Mouse (Mus musculus): Measurements from ENCODE around the gene Myl12a. TPM values are rescaled to one million over a fixed set of nuclear protein-coding genes. Genes with fewer than 3 reads are reported as not detected.

Myl12a gene
- total and polyA plus RNA-seq, 3 experiments: 617 to 1,002 (median 822) TPM

DNA sequence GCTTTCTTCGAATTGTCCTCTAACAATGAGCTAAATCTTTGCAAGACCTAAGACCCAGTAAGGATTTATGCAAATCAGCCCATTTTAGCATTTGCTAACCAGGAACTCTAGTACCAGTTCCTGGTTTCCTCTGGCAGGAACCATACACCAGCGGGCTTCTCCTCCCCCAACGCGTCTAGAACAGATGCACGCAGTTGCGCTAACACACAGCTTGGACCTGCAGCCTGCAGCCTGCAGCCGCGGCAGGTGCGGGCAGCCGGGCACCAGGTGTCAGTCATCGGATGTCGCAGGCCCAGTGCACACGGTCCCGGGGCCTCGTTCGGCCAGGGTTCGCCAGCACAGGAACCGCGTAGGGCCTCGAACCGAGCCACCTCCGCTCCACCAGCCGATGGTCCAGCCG, 12.7 kb downstream of the Myl12a start:
- intact Hi-C loops (cut with DNase I): loop anchor here (5.0 kb wide), 1 partner anchor 143 kb away; no protein-coding TSS in a partner anchor
- Histone ChIP-seq H3K36me3 (ENCODE audit: control insufficient read depth, insufficient read depth, low read length) (peaks cover 46% of the 10 kb centered on the region), H3K79me2 (replicated peaks; ENCODE audit: control insufficient read depth, insufficient read depth, low read length) (peaks cover 5% of the 10 kb centered on the region), H3K27me3 (ENCODE audit: control insufficient read depth, insufficient read depth, low read length) (no peaks in the 10 kb centered on the region), H3K4me3 (peak overlapping the region; percentile 65), H3K9ac (ENCODE audit: low read depth, low read length) (peak overlapping the region; percentile 96), H3K27ac (peak overlapping the region; percentile 98), H3K4me1 (ENCODE audit: control insufficient read depth, insufficient read depth, low read length) (peaks cover 18% of the 10 kb centered on the region)
- DNase-seq: no peak
- WGBS: 14% methylated on average over 24 of the region's 24 CpGs
- TF ChIP-seq POLR2A (IDR thresholded peaks at IDR 0.05; ENCODE audit: insufficient read depth, low read depth, low read length) (no peak), EP300 (IDR thresholded peaks at IDR 0.05; ENCODE audit: insufficient read depth, low read depth, low read length) (no peak), CTCF (IDR thresholded peaks at IDR 0.05) (no peak)

DNA sequence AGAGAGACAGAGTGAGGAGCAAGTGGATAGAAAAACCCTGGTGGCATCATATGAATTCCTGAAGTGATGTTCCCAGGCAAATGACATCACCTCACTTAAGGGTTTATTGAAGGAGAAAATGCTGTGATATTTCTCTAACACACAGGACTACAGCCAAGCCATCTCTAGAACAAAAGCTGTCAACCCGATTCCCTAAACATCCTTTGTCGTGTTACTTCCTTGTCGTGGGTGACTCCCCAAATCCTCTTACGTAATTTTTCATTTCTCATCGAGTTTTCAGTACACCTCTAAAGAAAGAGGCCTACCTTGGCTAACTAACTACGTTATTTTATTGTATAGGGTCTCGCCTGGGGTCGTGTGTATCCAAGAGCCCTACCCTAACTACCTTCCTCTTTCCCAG, 13.2 kb downstream of the Myl12a start:
- intact Hi-C loops (cut with DNase I): no loop called here
- H3K4me3 ChIP-seq: peak overlapping the region; percentile 65
- no peaks in the 10 kb centered on the region for H3K27me3 ChIP-seq (ENCODE audit: control insufficient read depth, insufficient read depth, low read length)
- WGBS: 41% methylated on average over 8 of the region's 8 CpGs
- no peak for DNase-seq
- peak overlapping the region; percentile 98 for H3K27ac ChIP-seq
- peaks cover 5% of the 10 kb centered on the region for H3K79me2 ChIP-seq (replicated peaks; ENCODE audit: control insufficient read depth, insufficient read depth, low read length)
- TF ChIP-seq POLR2A (IDR thresholded peaks at IDR 0.05; ENCODE audit: insufficient read depth, low read depth, low read length) (no peak), CTCF (IDR thresholded peaks at IDR 0.05) (no peak), EP300 (IDR thresholded peaks at IDR 0.05; ENCODE audit: insufficient read depth, low read depth, low read length) (no peak)
- peaks cover 15% of the 10 kb centered on the region for H3K4me1 ChIP-seq (ENCODE audit: control insufficient read depth, insufficient read depth, low read length)
- H3K36me3 ChIP-seq (ENCODE audit: control insufficient read depth, insufficient read depth, low read length): peaks cover 42% of the 10 kb centered on the region
- H3K9ac ChIP-seq (ENCODE audit: low read depth, low read length): peak overlapping the region; percentile 96

DNA sequence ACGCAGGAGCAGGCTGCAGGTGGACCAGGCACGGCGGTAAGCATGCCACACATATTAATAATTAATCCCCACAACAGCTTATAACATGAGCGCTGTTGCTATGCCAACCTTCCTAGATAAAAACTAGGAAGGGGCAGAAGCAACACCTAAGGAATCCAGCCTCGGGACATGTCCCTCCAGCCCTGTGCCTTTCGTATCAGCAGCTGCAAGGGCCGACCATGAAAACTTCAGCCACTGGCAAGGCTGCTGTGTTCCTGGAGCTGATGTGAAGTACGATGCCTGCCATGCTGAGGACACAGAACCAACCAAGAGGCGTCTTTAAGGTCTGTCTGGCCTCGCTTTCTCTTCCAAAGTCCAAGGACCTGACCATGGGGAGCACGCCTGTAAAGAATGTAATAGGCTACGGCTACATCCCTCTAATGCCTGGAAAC, 14.3 kb downstream of the Myl12a start:
- Histone ChIP-seq H3K4me1 (ENCODE audit: control insufficient read depth, insufficient read depth, low read length) (peaks cover 13% of the 10 kb centered on the region), H3K27ac (no peak overlapping the region), H3K36me3 (ENCODE audit: control insufficient read depth, insufficient read depth, low read length) (peaks cover 34% of the 10 kb centered on the region), H3K79me2 (replicated peaks; ENCODE audit: control insufficient read depth, insufficient read depth, low read length) (peaks cover 5% of the 10 kb centered on the region), H3K4me3 (no peak overlapping the region), H3K27me3 (ENCODE audit: control insufficient read depth, insufficient read depth, low read length) (no peaks in the 10 kb centered on the region), H3K9ac (ENCODE audit: low read depth, low read length) (no peak overlapping the region)
- no peak for DNase-seq
- WGBS: 77% methylated on average over 12 of the region's 12 CpGs
- TF ChIP-seq EP300 (IDR thresholded peaks at IDR 0.05; ENCODE audit: insufficient read depth, low read depth, low read length) (no peak), CTCF (IDR thresholded peaks at IDR 0.05) (no peak), POLR2A (IDR thresholded peaks at IDR 0.05; ENCODE audit: insufficient read depth, low read depth, low read length) (no peak)
- intact Hi-C loops (cut with DNase I): no loop called here

DNA sequence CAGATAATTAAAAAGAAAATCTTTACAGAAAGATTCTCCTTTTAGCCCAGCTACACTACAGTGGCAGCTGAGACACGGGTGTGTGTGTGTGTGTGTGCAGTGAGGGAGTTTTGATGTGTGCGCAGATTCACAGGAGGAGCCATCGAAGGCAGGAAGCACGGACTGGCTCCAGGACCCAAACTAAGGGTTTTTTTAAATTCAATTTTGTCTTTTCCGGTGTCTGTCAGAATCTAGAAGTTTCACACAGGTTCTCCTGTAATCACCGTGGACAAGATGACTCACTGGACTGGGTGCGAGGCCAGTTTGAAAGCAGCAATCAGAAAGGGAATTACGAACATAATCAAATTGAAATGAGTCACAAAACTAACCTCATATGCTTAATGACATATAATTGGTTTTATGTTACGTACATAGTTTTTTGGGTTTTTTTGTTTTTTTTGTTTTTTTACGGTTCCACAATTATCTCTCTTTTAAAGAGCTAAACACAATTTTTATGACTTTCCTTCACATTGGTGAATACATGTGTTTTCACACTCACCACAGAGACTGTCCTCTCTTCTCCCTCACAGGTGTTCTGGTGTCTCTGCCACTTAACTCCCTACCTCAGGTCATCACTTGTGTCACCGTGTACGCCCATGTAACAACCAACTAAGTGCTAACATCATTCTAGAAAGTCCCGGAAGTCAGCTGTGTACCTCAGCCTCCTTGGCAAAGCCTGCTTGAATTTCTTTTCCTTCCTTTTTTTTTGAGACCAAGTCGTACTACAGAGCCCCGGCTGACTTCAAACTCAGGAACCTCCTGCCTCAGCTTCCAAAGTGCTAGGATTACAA, 15.6 kb downstream of the Myl12a start:
- DNase-seq: no peak
- H3K4me1 ChIP-seq (ENCODE audit: control insufficient read depth, insufficient read depth, low read length): peaks cover 10% of the 10 kb centered on the region
- TF ChIP-seq POLR2A (IDR thresholded peaks at IDR 0.05; ENCODE audit: insufficient read depth, low read depth, low read length): no peak
- no peak for TF ChIP-seq CTCF (IDR thresholded peaks at IDR 0.05)
- no peak for TF ChIP-seq EP300 (IDR thresholded peaks at IDR 0.05; ENCODE audit: insufficient read depth, low read depth, low read length)
- intact Hi-C loops (cut with DNase I): no loop called here
- peaks cover 5% of the 10 kb centered on the region for H3K79me2 ChIP-seq (replicated peaks; ENCODE audit: control insufficient read depth, insufficient read depth, low read length)
- no peaks in the 10 kb centered on the region for H3K27me3 ChIP-seq (ENCODE audit: control insufficient read depth, insufficient read depth, low read length)
- no peak overlapping the region for H3K4me3 ChIP-seq
- H3K9ac ChIP-seq (ENCODE audit: low read depth, low read length): no peak overlapping the region
- 57% methylated on average over 15 of the region's 15 CpGs for WGBS
- H3K36me3 ChIP-seq (ENCODE audit: control insufficient read depth, insufficient read depth, low read length): peaks cover 22% of the 10 kb centered on the region
- H3K27ac ChIP-seq: no peak overlapping the region

DNA sequence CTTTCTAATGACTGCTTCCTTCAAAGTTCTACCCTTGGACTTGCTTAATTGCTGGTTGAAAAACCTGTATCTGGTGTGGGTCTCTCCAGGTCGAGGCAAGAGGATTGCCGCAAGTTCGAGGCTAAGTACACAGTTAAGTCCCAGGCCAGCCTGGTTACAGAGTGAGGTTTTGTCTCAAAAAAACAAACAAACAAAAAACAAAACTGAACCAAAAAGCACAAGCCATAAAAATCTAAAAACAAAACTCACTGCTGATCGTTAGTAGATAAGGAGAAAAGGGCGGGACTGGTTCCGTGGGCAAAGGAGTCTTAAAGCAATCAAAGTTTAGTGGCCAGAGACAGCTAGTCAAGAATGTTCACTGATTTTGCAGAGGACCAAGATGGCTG, 16.3 kb downstream of the Myl12a start:
- H3K4me3 ChIP-seq: no peak overlapping the region
- no peak overlapping the region for H3K9ac ChIP-seq (ENCODE audit: low read depth, low read length)
- H3K4me1 ChIP-seq (ENCODE audit: control insufficient read depth, insufficient read depth, low read length): peaks cover 7% of the 10 kb centered on the region
- intact Hi-C loops (cut with DNase I): no loop called here
- peaks cover 15% of the 10 kb centered on the region for H3K36me3 ChIP-seq (ENCODE audit: control insufficient read depth, insufficient read depth, low read length)
- peaks cover 5% of the 10 kb centered on the region for H3K79me2 ChIP-seq (replicated peaks; ENCODE audit: control insufficient read depth, insufficient read depth, low read length)
- no peak for DNase-seq
- no peak for TF ChIP-seq CTCF (IDR thresholded peaks at IDR 0.05)
- no peak for TF ChIP-seq POLR2A (IDR thresholded peaks at IDR 0.05; ENCODE audit: insufficient read depth, low read depth, low read length)
- no peak for TF ChIP-seq EP300 (IDR thresholded peaks at IDR 0.05; ENCODE audit: insufficient read depth, low read depth, low read length)
- no peak overlapping the region for H3K27ac ChIP-seq
- H3K27me3 ChIP-seq (ENCODE audit: control insufficient read depth, insufficient read depth, low read length): no peaks in the 10 kb centered on the region
- 74% methylated on average over 6 of the region's 6 CpGs for WGBS

Data from heart, adult 2 months (tissue).